Mouse (Mus musculus): ENCODE data around the gene Sobp.

Gene Sobp

GRCm38 (mm10) chr10:43168847-43169246, 5.5 kb downstream of the Sobp start:
- CTCF ChIA-PET = no interaction called here
- POLR2A ChIA-PET = interaction anchor here in 1 of 4 experiments (0.7 kb wide), 1 partner anchor 23 kb away, joined by 3 read pairs; no protein-coding TSS in a partner anchor

- ChIA-PET POLR2A (interaction anchor here in 1 of 4 experiments (0.5 to 0.7 kb wide), 2 partner anchors 124 to 1135 kb away, joined by 3 to 5 read pairs; no protein-coding TSS in a partner anchor), CTCF (interaction anchor here in 1 of 4 experiments (1.0 kb wide), 1 partner anchor 132 kb away, joined by 3 read pairs; no protein-coding TSS in a partner anchor)
Observed at GRCm38 (mm10) chr10:43166817-43167216, 7.5 kb downstream of the Sobp start.

- CTCF ChIA-PET = interaction anchor here in 1 of 4 experiments (0.7 to 1.0 kb wide), 2 partner anchors 131 to 381 kb away, joined by 3 read pairs; no protein-coding TSS in a partner anchor
Observed at GRCm38 (mm10) chr10:43166146-43166545, 8.2 kb downstream of the Sobp start.

GRCm38 (mm10) chr10:43164406-43164805, 9.9 kb downstream of the Sobp start:
- POLR2A ChIA-PET = no interaction called here
- CTCF ChIA-PET = no interaction called here

More at GRCm38 (mm10) chr10:43166146-43166545, 8.2 kb downstream of the Sobp start:
- POLR2A ChIA-PET = interaction anchor here in 1 of 4 experiments (0.7 kb wide), 2 partner anchors 123 to 131 kb away, joined by 3 read pairs; no protein-coding TSS in a partner anchor

GRCm38 (mm10) chr10:43162318-43162717, 12.0 kb downstream of the Sobp start:
- ChIA-PET CTCF (no interaction called here), POLR2A (no interaction called here)

- POLR2A ChIA-PET = no interaction called here
- CTCF ChIA-PET = interaction anchor here in 1 of 4 experiments (0.6 kb wide), 1 partner anchor 124 kb away, joined by 3 read pairs; no protein-coding TSS in a partner anchor
Observed at GRCm38 (mm10) chr10:43159333-43159732, 15.0 kb downstream of the Sobp start.

GRCm38 (mm10) chr10:43158917-43159316, 15.4 kb downstream of the Sobp start:
- ChIA-PET POLR2A (no interaction called here), CTCF (no interaction called here)

GRCm38 (mm10) chr10:43155046-43155560, 19.2 kb downstream of the Sobp start:
- ChIA-PET CTCF (interaction anchor here in 3 of 4 experiments (0.6 to 0.8 kb wide), 3 partner anchors 166 to 549 kb away, joined by 3 to 5 read pairs (median 4); no protein-coding TSS in a partner anchor), POLR2A (interaction anchor here (0.6 to 1.3 kb wide), 10 partner anchors 16 to 652 kb away, joined by 3 to 6 read pairs (median 4); partner anchors contain the start of gene Sec63 (in 1 of the 4))

- POLR2A ChIA-PET = no interaction called here
- CTCF ChIA-PET = interaction anchor here in 1 of 4 experiments (0.6 kb wide), 1 partner anchor 18 kb away, joined by 3 read pairs; no protein-coding TSS in a partner anchor
Observed at GRCm38 (mm10) chr10:43152643-43153042, 21.7 kb downstream of the Sobp start.

- ChIA-PET POLR2A (no interaction called here), CTCF (no interaction called here)
Observed at GRCm38 (mm10) chr10:43148456-43148855, 25.9 kb downstream of the Sobp start.

GRCm38 (mm10) chr10:43143173-43143572, 31.2 kb downstream of the Sobp start:
- ChIA-PET POLR2A (no interaction called here), CTCF (interaction anchor here in 1 of 4 experiments (0.7 kb wide), 2 partner anchors 308 to 722 kb away, joined by 4 to 6 read pairs; no protein-coding TSS in a partner anchor)

GRCm38 (mm10) chr10:43134027-43134426, 40.3 kb downstream of the Sobp start:
- POLR2A ChIA-PET = interaction anchor here in 3 of 4 experiments (0.5 to 0.8 kb wide), 3 partner anchors 14 to 87 kb away, joined by 3 to 11 read pairs (median 3); partner anchors contain the start of gene Pdss2 (in 1 of the 3)
- CTCF ChIA-PET = interaction anchor here in 1 of 4 experiments (0.6 kb wide), 2 partner anchors 10 to 19 kb away, joined by 3 to 4 read pairs; no protein-coding TSS in a partner anchor

GRCm38 (mm10) chr10:43128750-43129149, 45.6 kb downstream of the Sobp start:
- POLR2A ChIA-PET = interaction anchor here in 2 of 4 experiments (0.6 kb wide), 2 partner anchors 20 to 1319 kb away, joined by 3 to 4 read pairs; no protein-coding TSS in a partner anchor
- CTCF ChIA-PET = no interaction called here

- CTCF ChIA-PET = interaction anchor here in 1 of 4 experiments (0.6 kb wide), 1 partner anchor 546 kb away, joined by 3 read pairs; no protein-coding TSS in a partner anchor
- POLR2A ChIA-PET = interaction anchor here in 2 of 4 experiments (0.7 to 1.7 kb wide), 3 partner anchors 12 to 384 kb away, joined by 3 to 4 read pairs (median 3); partner anchors contain the start of gene Pdss2 (in 1 of the 2)
Observed at GRCm38 (mm10) chr10:43124561-43124960, 49.8 kb downstream of the Sobp start.

GRCm38 (mm10) chr10:43124156-43124555, 50.2 kb downstream of the Sobp start:
- CTCF ChIA-PET = interaction anchor here in 2 of 4 experiments (0.6 kb wide), 3 partner anchors 10 to 546 kb away, joined by 3 to 5 read pairs (median 4); no protein-coding TSS in a partner anchor
- POLR2A ChIA-PET = interaction anchor here in 2 of 4 experiments (0.7 to 1.7 kb wide), 3 partner anchors 12 to 385 kb away, joined by 3 to 4 read pairs (median 3); partner anchors contain the start of gene Pdss2 (in 1 of the 2)

GRCm38 (mm10) chr10:43123422-43123821, 50.9 kb downstream of the Sobp start:
- CTCF ChIA-PET = interaction anchor here in 2 of 4 experiments (0.6 kb wide), 2 partner anchors 11 to 336 kb away, joined by 4 to 5 read pairs; no protein-coding TSS in a partner anchor
- POLR2A ChIA-PET = interaction anchor here in 2 of 4 experiments (1.5 to 1.7 kb wide), 2 partner anchors 11 to 98 kb away, joined by 3 to 4 read pairs; partner anchors contain the start of gene Pdss2 (in 1 of the 2)

- ChIA-PET CTCF (interaction anchor here in 2 of 4 experiments (0.6 to 1.0 kb wide), 2 partner anchors 152 to 424 kb away, joined by 3 read pairs; no protein-coding TSS in a partner anchor), POLR2A (interaction anchor here in 2 of 4 experiments (0.6 to 1.0 kb wide), 6 partner anchors 13 to 773 kb away, joined by 3 to 11 read pairs (median 4); no protein-coding TSS in a partner anchor)
Observed at GRCm38 (mm10) chr10:43120688-43121450, 53.5 kb downstream of the Sobp start.

GRCm38 (mm10) chr10:43116083-43116927, 58.0 kb downstream of the Sobp start:
- POLR2A ChIA-PET = interaction anchor here in 1 of 4 experiments (0.6 kb wide), 1 partner anchor 1592 kb away, joined by 3 read pairs; no protein-coding TSS in a partner anchor
- CTCF ChIA-PET = no interaction called here
